Mouse (Mus musculus) spleen, embryonic (tissue): ENCODE results near the gene Tlr4.

Source experiments
- CTCF ChIA-PET: fragments of 350-600 bp; sonication (Branson Sonifier 250); formaldehyde crosslinking; loops from one replicate; lab custom pipeline; 2022; lab: Charles Lee

Gene Tlr4

DNA sequence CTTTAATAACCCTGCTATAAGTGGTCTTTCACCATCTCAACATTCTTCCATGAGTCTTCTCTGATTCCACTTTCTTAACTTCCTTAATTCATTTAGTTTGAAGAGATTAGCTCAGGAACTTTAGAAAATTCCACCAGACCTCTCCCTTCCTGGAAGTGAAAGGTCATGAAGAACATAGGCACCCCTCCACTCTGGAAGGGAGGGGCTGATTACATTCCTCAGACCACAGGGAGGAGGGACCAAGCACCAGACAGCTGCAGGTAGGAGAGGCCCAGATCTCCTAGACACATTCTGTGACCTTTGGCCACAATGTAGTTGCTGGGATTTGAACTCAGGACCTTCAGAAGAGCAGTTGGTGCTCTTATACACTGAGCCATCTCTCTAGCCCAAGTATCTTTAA lies 72.7 kb downstream of the Tlr4 start:
- CTCF ChIA-PET, result no interaction called here

DNA sequence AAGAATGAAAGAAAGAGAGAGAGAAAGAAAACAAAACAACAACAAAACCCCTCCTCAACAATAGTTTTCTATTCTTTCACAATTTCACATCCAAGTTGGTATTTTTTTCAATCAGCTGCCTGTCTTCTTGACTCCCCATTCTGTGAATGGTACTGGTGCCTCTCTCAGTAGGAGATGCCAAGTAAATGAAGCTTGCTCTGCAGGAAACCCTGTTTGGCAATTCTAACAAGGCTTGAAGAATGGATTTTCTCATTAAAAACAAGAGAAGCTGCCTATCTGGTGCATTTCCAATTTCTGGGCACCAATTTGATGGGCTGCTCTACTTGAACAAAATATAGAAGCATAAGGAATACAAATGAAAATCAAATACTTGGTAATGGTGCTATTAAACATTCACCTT lies 74.1 kb downstream of the Tlr4 start:
- CTCF ChIA-PET, result no interaction called here

DNA sequence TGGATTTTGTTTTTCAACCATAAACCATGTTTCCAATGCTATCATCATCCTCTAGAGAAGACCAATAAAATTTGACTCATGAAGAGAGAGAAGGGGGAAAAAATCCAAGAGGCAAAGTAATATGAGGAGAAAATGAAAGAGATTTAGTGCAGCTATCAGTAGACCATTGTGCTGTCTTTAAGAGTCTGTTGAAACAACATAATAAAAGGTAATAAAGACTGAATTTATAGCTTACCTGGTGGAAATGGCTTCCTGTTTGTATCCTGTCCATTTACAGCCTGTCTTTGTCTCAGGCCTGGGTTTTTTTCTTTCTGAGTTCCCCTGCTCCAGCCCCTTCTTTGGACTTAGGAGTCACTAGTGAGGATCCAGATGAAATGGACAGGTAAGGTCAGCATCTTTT lies 81.0 kb downstream of the Tlr4 start:
- CTCF ChIA-PET, result no interaction called here

- CTCF ChIA-PET, result no interaction called here
Measured at GRCm38 (mm10) chr4:66919630-66920372, 92.4 kb downstream of the Tlr4 start.

DNA sequence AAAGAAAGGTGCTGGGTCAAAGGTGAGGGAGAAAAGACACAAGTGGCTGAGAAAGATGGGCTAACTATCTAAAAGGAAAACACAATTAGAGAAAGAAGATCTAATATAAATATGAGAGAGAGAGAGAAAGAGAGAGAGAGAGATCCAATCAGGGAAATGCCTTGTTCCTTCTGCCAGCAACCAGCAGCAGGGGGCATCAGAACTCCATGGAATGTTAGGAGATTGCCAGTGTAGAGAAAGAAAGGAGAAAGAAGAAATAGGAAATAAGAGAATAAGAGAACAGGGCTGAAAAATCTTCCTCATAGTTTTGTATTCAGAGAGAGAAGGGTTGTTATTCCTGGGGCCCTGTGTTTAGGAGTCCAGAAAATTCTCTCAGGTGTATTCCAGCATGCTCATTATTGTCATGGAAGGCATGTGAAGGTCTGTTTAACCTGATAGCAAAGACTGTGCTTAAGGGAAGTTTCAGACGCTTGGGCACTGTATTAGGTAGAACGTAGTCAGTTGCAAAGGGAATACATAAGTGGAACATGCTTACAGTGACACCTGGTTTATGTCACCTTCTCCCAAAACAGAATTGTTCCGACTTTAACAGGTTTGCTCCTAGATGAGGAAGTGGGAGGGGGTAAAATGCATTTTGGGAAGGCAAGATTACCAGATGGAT lies 96.4 kb downstream of the Tlr4 start:
- CTCF ChIA-PET, result no interaction called here

- CTCF ChIA-PET, result no interaction called here
Measured at GRCm38 (mm10) chr4:66926066-66926465, 98.7 kb downstream of the Tlr4 start.

- CTCF ChIA-PET, result no interaction called here
Measured at GRCm38 (mm10) chr4:66927537-66928088, 100.2 kb downstream of the Tlr4 start.

DNA sequence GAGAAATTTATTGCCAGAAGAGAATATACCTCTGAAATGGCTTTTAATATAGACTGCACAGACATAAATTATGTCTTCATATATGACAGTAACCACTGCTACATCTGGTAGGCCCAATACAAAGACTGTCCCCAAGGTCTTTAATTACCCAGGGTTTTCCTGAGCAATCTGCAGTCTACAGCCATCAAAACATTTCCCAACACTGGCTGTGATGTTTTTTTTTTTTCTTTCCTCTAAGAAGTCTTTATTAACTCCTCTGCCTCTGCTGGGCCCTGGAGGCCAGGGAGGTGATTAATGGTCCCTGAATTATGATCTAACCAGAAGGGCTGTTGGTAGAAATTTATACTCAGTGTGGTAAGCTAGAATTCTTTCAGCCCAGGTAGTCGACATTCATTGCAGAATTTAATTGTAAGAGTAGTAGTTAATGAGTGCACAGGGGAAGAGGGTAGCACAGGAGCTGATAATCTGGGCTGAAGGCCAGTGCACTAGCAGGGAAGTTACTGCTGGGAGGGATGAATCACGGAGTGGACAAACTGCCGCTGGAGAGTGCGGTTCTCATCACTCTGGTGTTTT lies 111.2 kb downstream of the Tlr4 start:
- CTCF ChIA-PET, result no interaction called here

DNA sequence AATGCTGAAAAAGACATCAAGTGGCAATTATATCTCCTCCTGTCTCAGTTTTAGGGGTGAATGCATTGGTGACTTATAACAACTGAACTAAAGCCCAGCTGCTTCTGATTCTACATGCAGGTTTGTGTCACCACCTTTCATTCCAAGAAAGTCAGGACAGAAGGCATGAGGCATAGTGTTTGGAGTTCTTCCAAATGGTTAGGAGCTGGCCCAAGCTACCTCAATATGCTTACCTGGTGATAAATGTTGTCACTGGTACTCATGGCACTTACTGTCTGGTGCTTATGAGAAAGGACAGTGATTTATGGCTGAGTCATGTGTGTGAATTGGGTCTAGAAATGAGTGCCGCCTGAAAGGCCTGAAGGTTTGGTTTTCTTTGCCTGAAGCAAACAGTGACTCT lies 114.5 kb downstream of the Tlr4 start:
- CTCF ChIA-PET, result no interaction called here

- CTCF ChIA-PET, result no interaction called here
Measured at GRCm38 (mm10) chr4:66943699-66944098, 116.3 kb downstream of the Tlr4 start.

- CTCF ChIA-PET, result no interaction called here
Measured at GRCm38 (mm10) chr4:66947657-66948056, 120.3 kb downstream of the Tlr4 start.

DNA sequence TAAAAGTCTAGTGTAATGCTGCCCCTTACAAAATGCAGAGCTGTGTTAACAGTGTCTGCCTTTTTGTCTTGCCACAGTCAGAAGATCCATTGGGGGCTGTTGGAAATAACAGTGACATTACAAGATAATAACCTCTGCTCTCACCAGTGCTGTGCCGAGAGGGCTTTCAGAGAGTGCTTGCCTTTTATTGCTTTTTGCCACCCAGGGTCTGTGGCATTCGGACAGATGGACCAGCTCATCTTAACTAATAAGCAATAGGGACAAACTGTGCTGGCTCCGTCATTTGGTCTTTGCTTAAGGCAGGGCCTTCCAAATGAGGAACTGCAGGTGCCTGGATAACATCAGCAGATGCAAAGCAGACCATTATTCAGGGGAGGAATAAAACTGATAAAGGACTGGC lies 147.5 kb downstream of the Tlr4 start:
- CTCF ChIA-PET, result no interaction called here
